Mouse (Mus musculus): Measurements from ENCODE around the gene Smg6. TPM values are rescaled to one million over a fixed set of nuclear protein-coding genes. Genes with fewer than 3 reads are reported as not detected.

The Smg6 gene
- polyA plus RNA-seq, 1 experiment from 2014 or later, result 18.5 TPM

DNA sequence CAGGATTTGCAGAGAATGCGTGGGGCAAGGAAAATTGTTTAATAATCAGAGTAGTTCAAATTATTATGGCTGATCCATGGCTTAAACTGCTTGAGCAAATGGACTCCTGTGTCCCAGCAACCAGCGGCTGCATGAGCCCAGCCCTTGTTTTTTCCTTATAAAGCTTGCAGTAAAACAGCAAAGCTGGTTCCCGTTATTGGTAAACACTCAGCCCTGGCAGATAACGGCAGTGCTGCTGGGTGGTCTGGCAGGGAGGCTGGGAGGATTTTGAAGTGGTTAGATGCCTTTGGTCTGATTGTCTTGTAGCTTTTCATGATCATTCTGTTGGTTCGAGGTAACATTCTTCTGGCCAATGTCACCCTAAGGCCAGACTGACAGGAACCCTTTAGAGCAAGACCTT lies 230.8 kb downstream of the Smg6 start:
- H3K27ac ChIP-seq (replicated peaks; ENCODE audit: low read depth, low read length), result peak overlapping the region; percentile 38; the same call in 1 of the 2 replicates
- peak overlapping the region; percentile 22; the same call in 1 of the 2 replicates for H3K9ac ChIP-seq (ENCODE audit: low read length)
- no peaks in the 10 kb centered on the region for H3K27me3 ChIP-seq (ENCODE audit: control insufficient read depth, insufficient read depth, low read length)
- ATAC-seq (ENCODE audit: insufficient number of reproducible peaks, low FRiP score, low TSS enrichment, low read depth) (no peak), DNase-seq (ENCODE audit: low spot score) (no peak)
- no peak overlapping the region for H3K4me2 ChIP-seq (ENCODE audit: low read depth, severe bottlenecking)
- H3K4me3 ChIP-seq (ENCODE audit: low read depth, low read length), result no peak overlapping the region
- peaks cover 7% of the 10 kb centered on the region; the same call in 1 of the 2 replicates for H3K36me3 ChIP-seq (ENCODE audit: control insufficient read depth, insufficient read depth, low read length)
- peaks cover 21% of the 10 kb centered on the region for H3K4me1 ChIP-seq (ENCODE audit: control insufficient read depth, insufficient read depth, low read length)
- 38% methylated on average over 5 of the region's 5 CpGs for WGBS
- H3K9me3 ChIP-seq (ENCODE audit: control insufficient read depth, low read length), result no peaks in the 10 kb centered on the region

DNA sequence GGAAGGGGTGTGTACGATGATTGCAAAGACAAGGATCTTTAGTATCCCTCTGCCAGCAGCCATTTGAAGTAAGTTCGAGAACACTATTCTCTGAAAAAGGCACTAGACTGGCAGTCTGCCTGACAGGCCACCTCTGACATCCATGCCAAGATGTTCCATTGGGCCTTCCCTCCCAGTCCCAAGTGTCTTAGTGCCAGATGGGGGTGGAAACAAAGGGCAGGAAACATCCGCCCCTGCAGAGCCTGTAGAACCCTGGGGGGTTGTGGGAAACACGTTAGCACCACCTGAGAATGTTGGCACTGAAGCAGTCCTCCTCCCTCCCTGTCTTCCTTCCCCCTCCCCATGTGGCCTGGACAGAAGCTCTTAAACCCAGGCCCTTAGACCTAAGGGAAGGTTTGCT lies 231.4 kb downstream of the Smg6 start:
- Histone ChIP-seq H3K36me3 (ENCODE audit: control insufficient read depth, insufficient read depth, low read length) (peaks cover 7% of the 10 kb centered on the region; the same call in 1 of the 2 replicates), H3K27ac (replicated peaks; ENCODE audit: low read depth, low read length) (no peak overlapping the region), H3K4me3 (ENCODE audit: low read depth, low read length) (no peak overlapping the region), H3K27me3 (ENCODE audit: control insufficient read depth, insufficient read depth, low read length) (no peaks in the 10 kb centered on the region), H3K4me1 (ENCODE audit: control insufficient read depth, insufficient read depth, low read length) (peaks cover 21% of the 10 kb centered on the region), H3K9ac (ENCODE audit: low read length) (peak overlapping the region; percentile 30; the same call in 1 of the 2 replicates), H3K4me2 (ENCODE audit: low read depth, severe bottlenecking) (no peak overlapping the region), H3K9me3 (ENCODE audit: control insufficient read depth, low read length) (no peaks in the 10 kb centered on the region)
- ATAC-seq (ENCODE audit: insufficient number of reproducible peaks, low FRiP score, low TSS enrichment, low read depth) (no peak), DNase-seq (ENCODE audit: low spot score) (no peak)
- WGBS, result 38% methylated on average over 4 of the region's 4 CpGs

- ATAC-seq (ENCODE audit: insufficient number of reproducible peaks, low FRiP score, low TSS enrichment, low read depth) (no peak), DNase-seq (ENCODE audit: low spot score) (no peak)
- no peak overlapping the region for H3K9ac ChIP-seq (ENCODE audit: low read length)
- H3K4me3 ChIP-seq (ENCODE audit: low read depth, low read length), result no peak overlapping the region
- H3K4me1 ChIP-seq (ENCODE audit: control insufficient read depth, insufficient read depth, low read length), result peaks cover 21% of the 10 kb centered on the region
- WGBS, result 24% methylated on average over 2 of the region's 2 CpGs
- H3K27me3 ChIP-seq (ENCODE audit: control insufficient read depth, insufficient read depth, low read length), result no peaks in the 10 kb centered on the region
- H3K36me3 ChIP-seq (ENCODE audit: control insufficient read depth, insufficient read depth, low read length), result peaks cover 7% of the 10 kb centered on the region
- no peaks in the 10 kb centered on the region for H3K9me3 ChIP-seq (ENCODE audit: control insufficient read depth, low read length)
- H3K4me2 ChIP-seq (ENCODE audit: low read depth, severe bottlenecking), result no peak overlapping the region
- no peak overlapping the region for H3K27ac ChIP-seq (replicated peaks; ENCODE audit: low read depth, low read length)
Measured at GRCm38 (mm10) chr11:75157901-75158300, 232.3 kb downstream of the Smg6 start.

- H3K27ac ChIP-seq (replicated peaks; ENCODE audit: low read depth, low read length), result no peak overlapping the region
- peaks cover 7% of the 10 kb centered on the region for H3K36me3 ChIP-seq (ENCODE audit: control insufficient read depth, insufficient read depth, low read length)
- H3K4me2 ChIP-seq (ENCODE audit: low read depth, severe bottlenecking), result no peak overlapping the region
- no peak overlapping the region for H3K4me3 ChIP-seq (ENCODE audit: low read depth, low read length)
- no peaks in the 10 kb centered on the region for H3K27me3 ChIP-seq (ENCODE audit: control insufficient read depth, insufficient read depth, low read length)
- no peak for ATAC-seq (ENCODE audit: insufficient number of reproducible peaks, low FRiP score, low TSS enrichment, low read depth)
- no peak for DNase-seq (ENCODE audit: low spot score)
- no peaks in the 10 kb centered on the region for H3K9me3 ChIP-seq (ENCODE audit: control insufficient read depth, low read length)
- peaks cover 21% of the 10 kb centered on the region for H3K4me1 ChIP-seq (ENCODE audit: control insufficient read depth, insufficient read depth, low read length)
- 95% methylated on average over 14 of the region's 14 CpGs for WGBS
- H3K9ac ChIP-seq (ENCODE audit: low read length), result no peak overlapping the region
Measured at GRCm38 (mm10) chr11:75158432-75158831, 232.8 kb downstream of the Smg6 start.

- H3K27me3 ChIP-seq (ENCODE audit: control insufficient read depth, insufficient read depth, low read length), result peaks cover 7% of the 10 kb centered on the region
- H3K9me3 ChIP-seq (ENCODE audit: control insufficient read depth, low read length), result no peaks in the 10 kb centered on the region
- peaks cover 21% of the 10 kb centered on the region for H3K4me1 ChIP-seq (ENCODE audit: control insufficient read depth, insufficient read depth, low read length)
- ATAC-seq (ENCODE audit: insufficient number of reproducible peaks, low FRiP score, low TSS enrichment, low read depth), result no peak
- no peak overlapping the region for H3K9ac ChIP-seq (ENCODE audit: low read length)
- H3K4me3 ChIP-seq (ENCODE audit: low read depth, low read length), result no peak overlapping the region
- H3K36me3 ChIP-seq (ENCODE audit: control insufficient read depth, insufficient read depth, low read length), result peaks cover 5% of the 10 kb centered on the region; the same call in 1 of the 2 replicates
- H3K27ac ChIP-seq (replicated peaks; ENCODE audit: low read depth, low read length), result no peak overlapping the region
- WGBS, result 61% methylated on average over 2 of the region's 2 CpGs
- DNase-seq (ENCODE audit: low spot score), result no peak
- H3K4me2 ChIP-seq (ENCODE audit: low read depth, severe bottlenecking), result no peak overlapping the region
Measured at GRCm38 (mm10) chr11:75159564-75159963, 233.9 kb downstream of the Smg6 start.

DNA sequence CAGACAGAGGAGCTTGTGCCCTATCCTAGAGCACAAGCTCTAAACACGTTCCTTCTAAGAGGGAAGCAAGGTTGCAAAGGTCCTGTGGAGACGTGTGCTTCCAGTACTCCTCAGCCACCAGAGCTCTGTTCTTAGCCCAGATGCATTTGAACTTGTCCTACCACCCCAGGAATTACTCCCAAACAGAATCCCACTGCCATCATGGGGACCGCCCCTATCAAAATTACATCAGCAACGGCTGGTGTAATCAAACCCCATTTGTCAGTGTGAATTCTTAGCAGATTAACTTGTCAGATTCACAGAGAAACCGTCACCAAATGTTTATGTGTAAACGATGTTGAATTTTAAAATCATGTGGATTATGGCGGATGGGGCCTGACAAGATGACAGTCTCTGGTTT lies 235.3 kb downstream of the Smg6 start:
- WGBS, result 89% methylated on average over 7 of the region's 7 CpGs
- no peak overlapping the region for H3K27ac ChIP-seq (replicated peaks; ENCODE audit: low read depth, low read length)

GRCm38 (mm10) chr11:75161417-75162008 lies 235.9 kb downstream of the Smg6 start:
- H3K27me3 ChIP-seq (ENCODE audit: control insufficient read depth, insufficient read depth, low read length), result peaks cover 27% of the 10 kb centered on the region
- H3K4me3 ChIP-seq (ENCODE audit: low read depth, low read length), result no peak overlapping the region
- ATAC-seq (ENCODE audit: insufficient number of reproducible peaks, low FRiP score, low TSS enrichment, low read depth) (no peak), DNase-seq (ENCODE audit: low spot score) (no peak)
- peaks cover 23% of the 10 kb centered on the region; the same call in 1 of the 2 replicates for H3K4me1 ChIP-seq (ENCODE audit: control insufficient read depth, insufficient read depth, low read length)
- peaks cover 3% of the 10 kb centered on the region; the same call in 1 of the 2 replicates for H3K36me3 ChIP-seq (ENCODE audit: control insufficient read depth, insufficient read depth, low read length)
- H3K27ac ChIP-seq (replicated peaks; ENCODE audit: low read depth, low read length), result no peak overlapping the region
- H3K4me2 ChIP-seq (ENCODE audit: low read depth, severe bottlenecking), result no peak overlapping the region
- no peak overlapping the region for H3K9ac ChIP-seq (ENCODE audit: low read length)
- H3K9me3 ChIP-seq (ENCODE audit: control insufficient read depth, low read length), result no peaks in the 10 kb centered on the region
- 73% methylated on average over 4 of the region's 4 CpGs for WGBS

More for the DNA sequence above, 235.3 kb downstream of the Smg6 start:
- no peak overlapping the region for H3K9ac ChIP-seq (ENCODE audit: low read length)
- H3K4me1 ChIP-seq (ENCODE audit: control insufficient read depth, insufficient read depth, low read length), result peaks cover 26% of the 10 kb centered on the region
- H3K4me3 ChIP-seq (ENCODE audit: low read depth, low read length), result no peak overlapping the region
- H3K4me2 ChIP-seq (ENCODE audit: low read depth, severe bottlenecking), result no peak overlapping the region
- H3K27me3 ChIP-seq (ENCODE audit: control insufficient read depth, insufficient read depth, low read length), result peaks cover 21% of the 10 kb centered on the region
- ATAC-seq (ENCODE audit: insufficient number of reproducible peaks, low FRiP score, low TSS enrichment, low read depth) (no peak), DNase-seq (ENCODE audit: low spot score) (no peak)
- H3K9me3 ChIP-seq (ENCODE audit: control insufficient read depth, low read length), result no peaks in the 10 kb centered on the region
- H3K36me3 ChIP-seq (ENCODE audit: control insufficient read depth, insufficient read depth, low read length), result peaks cover 4% of the 10 kb centered on the region; the same call in 1 of the 2 replicates

GRCm38 (mm10) chr11:75162591-75163080 lies 237.0 kb downstream of the Smg6 start:
- Histone ChIP-seq H3K9me3 (ENCODE audit: control insufficient read depth, low read length) (no peaks in the 10 kb centered on the region), H3K27ac (replicated peaks; ENCODE audit: low read depth, low read length) (no peak overlapping the region), H3K4me2 (ENCODE audit: low read depth, severe bottlenecking) (no peak overlapping the region), H3K9ac (ENCODE audit: low read length) (no peak overlapping the region), H3K27me3 (ENCODE audit: control insufficient read depth, insufficient read depth, low read length) (peaks cover 38% of the 10 kb centered on the region), H3K4me3 (ENCODE audit: low read depth, low read length) (no peak overlapping the region), H3K4me1 (ENCODE audit: control insufficient read depth, insufficient read depth, low read length) (peaks cover 16% of the 10 kb centered on the region; the same call in 1 of the 2 replicates), H3K36me3 (ENCODE audit: control insufficient read depth, insufficient read depth, low read length) (peaks cover 5% of the 10 kb centered on the region; the same call in 1 of the 2 replicates)
- ATAC-seq (ENCODE audit: insufficient number of reproducible peaks, low FRiP score, low TSS enrichment, low read depth), result no peak
- 91% methylated on average over 12 of the region's 12 CpGs for WGBS
- DNase-seq (ENCODE audit: low spot score), result no peak

Measured in limb, embryonic 11.5 days (tissue).